Mouse (Mus musculus): Measurements from ENCODE around the gene Zswim8.
A peak's percentile ranks its signal among the peaks of the same experiment; 100 is the strongest.

DNA sequence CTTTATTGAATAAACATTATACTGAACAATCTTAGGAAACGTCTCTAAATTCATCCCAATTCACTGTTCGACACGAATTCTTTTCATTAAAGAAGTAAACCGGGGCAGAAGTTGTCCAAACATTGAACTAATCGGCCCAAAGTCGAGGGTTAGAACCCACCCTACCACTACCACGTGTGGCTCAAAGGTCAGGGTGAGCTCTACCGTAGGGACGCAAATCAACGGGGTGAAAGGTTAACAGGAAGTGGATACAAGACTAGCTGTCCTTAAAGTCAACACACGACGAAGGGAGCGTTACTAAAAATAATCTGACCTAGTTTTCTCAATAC is 33.7 kb upstream of the Zswim8 start:
- no peak for TF ChIP-seq CTCF (IDR thresholded peaks at IDR 0.05; ENCODE audit: low read depth)
- peak; percentile 63 for TF ChIP-seq EP300 (IDR thresholded peaks at IDR 0.05; ENCODE audit: low read depth)

Measured in liver, postnatal 0 days (tissue).